ENCODE assay signal across 10 mouse cellular contexts in the genomic region with DNA sequence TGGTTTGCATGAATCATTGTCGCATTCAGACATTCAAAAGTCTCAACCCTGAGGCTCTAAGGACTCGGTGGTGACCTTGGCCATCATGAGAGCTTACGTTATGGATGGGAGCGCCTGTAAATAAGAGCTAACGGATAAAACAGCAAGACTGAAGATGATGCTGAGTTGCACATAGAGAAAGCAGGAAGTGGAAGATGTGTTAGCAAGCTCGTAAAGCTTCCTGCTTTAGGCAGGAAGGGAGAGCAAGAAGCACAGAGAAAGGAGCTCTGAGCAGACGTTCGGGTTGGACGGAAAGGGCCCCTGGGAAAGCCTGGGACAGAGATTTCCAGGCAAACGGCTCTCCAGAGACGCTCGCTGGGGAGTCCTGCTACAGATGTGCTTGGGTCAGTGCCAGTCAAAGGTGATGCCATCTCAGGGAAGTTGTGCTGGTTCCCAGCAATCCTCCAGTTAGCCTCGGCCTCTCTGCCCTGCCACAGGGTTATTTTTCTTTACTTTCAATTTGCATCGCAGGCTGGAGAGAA. TPM values are rescaled to one million over a fixed set of nuclear protein-coding genes. Genes with fewer than 3 reads are reported as not detected.
A peak's percentile ranks its signal among the peaks of the same experiment; 100 is the strongest.
DNase-seq lines count a peak whose midpoint lies in the region.
"Had no signal": no experiment of that assay in that cellular context is flagged by ENCODE, and none has a peak within 500 bp of the region (broad histone marks: within the 10 kb centered on the region; RNA-seq: fewer than 3 reads in every experiment).

No protein-coding gene starts in this region.

- peak; percentile 20 for DNase-seq in gastrocnemius, postnatal 10 days
- DNase-seq in gastrocnemius, adult 8-10 months (ENCODE audit: low spot score in 2 of 2) = no peak
- peak; percentile 16 for DNase-seq in retina, embryonic 14.5 days (ENCODE audit: low spot score)
- DNase-seq in retina, postnatal 1 day = no peak
- DNase-seq in induced T-regulatory cell, adult 2 months (ENCODE audit: low read depth) = peak; percentile 57
- peak; percentile 29 for DNase-seq in thymus, postnatal 25 days
- no peak for DNase-seq in spleen, adult 18-20 months
- DNase-seq in lung, postnatal 14 days = no peak
- DNase-seq: kidney, adult 8-10 months; lung, postnatal 36 days had no signal

RNA-seq across cellular contexts. Expression of a gene that starts 40.7 kb away (rescaled TPM):
- total RNA-seq in gastrocnemius, postnatal 10 days (2021) = 10 to 100 TPM; 57.9 to 62.0 TPM
- 1 to 10 TPM; 6.7 to 9.9 (median 7.4) TPM for total RNA-seq in gastrocnemius, adult 8-10 months (2022)

Comparison
In these comparisons a context has a peak if more than half of its experiments do, and no peak if none do; other contexts are left out.
1. DNase-seq: peak in gastrocnemius, postnatal 10 days (single experiment), retina, embryonic 14.5 days (single experiment), induced T-regulatory cell, adult 2 months (single experiment) and thymus, postnatal 25 days (single experiment); none in gastrocnemius, adult 8-10 months (0 of 2), retina, postnatal 1 day (single experiment), spleen, adult 18-20 months (0 of 2) and lung, postnatal 14 days (single experiment).
2. RNA of a gene that starts 40.7 kb away (total RNA-seq): 57.9 to 62.0 TPM in gastrocnemius, postnatal 10 days; 6.7 to 9.9 TPM in gastrocnemius, adult 8-10 months; every median in the first group is over 4 times any median in the second.